In the genomic region with DNA sequence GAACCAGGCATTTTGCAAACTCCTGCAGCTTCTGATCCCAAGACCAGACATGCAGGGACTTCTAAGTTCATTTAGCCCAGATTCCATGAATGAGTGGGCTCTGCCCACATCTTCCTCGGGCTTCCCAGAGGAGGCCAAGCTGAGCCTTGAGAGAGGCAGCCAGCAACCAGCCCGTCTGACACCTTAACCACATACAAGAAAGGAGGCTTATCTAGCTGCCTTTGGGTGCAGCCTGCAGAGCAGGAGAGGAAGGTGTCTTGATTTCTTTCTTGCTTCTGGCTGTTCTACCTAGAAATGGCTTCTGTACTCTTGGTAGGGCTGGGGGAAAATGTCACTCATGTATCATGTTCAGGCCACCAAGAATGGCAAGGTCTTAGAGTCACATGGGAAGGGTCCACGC, we compare ENCODE assay signal across 26 mouse cellular contexts. TPM values are rescaled to one million over a fixed set of nuclear protein-coding genes. Genes with fewer than 3 reads are reported as not detected.
DNase-seq lines count a peak whose midpoint lies in the region; ATAC-seq lines count a peak whose summit lies in the region.
"Had no signal": no experiment of that assay in that cellular context is flagged by ENCODE, and none has a peak within 500 bp of the region (broad histone marks: within the 10 kb centered on the region; RNA-seq: fewer than 3 reads in every experiment).

No protein-coding gene starts in this region.

- ATAC-seq in activated CD4-positive, CD25-positive, alpha-beta regulatory T cell, adult 4 months, result peak; percentile 43
- 0 out of 2 replicates have a peak, but pooled peaks have one; percentile 35 for ATAC-seq in megakaryocyte, adult 5-6 weeks (ENCODE audit: poor library complexity, severe bottlenecking)
- ATAC-seq in erythroid progenitor cell, adult 5-6 weeks (replicated peaks; ENCODE audit: low FRiP score, poor library complexity, severe bottlenecking), result no peak
- ATAC-seq: forebrain, embryonic 13.5 days; forebrain, embryonic 16.5 days; hindbrain, postnatal 0 days; intestine, embryonic 15.5 days; Patski had no signal

- peak; percentile 64 for DNase-seq in CD4-positive helper T cell, adult 2 months (ENCODE audit: low read depth, low spot score)
- DNase-seq in spleen, postnatal 36 days (ENCODE audit: low spot score in 2 of 2), result no peak
- DNase-seq in spleen, adult 18-20 months, result no peak
- DNase-seq: adrenal gland, adult 8-10 months; adrenal gland, postnatal 25 days; B cell, adult 2 months; cerebellum, adult 11-12 months; cerebellum, adult 8-10 months; cerebellum, postnatal 10 days; cerebellum, postnatal 36 days; embryo, embryonic 11 days; gastrocnemius, postnatal 10 days; gastrocnemius, postnatal 36 days; heart, postnatal 10 days; heart, postnatal 36 days; kidney, adult 11 months had no signal

RNA-seq across cellular contexts. Expression of a gene that starts 11.8 kb away (rescaled TPM):
- polyA plus RNA-seq in activated CD4-positive, CD25-positive, alpha-beta regulatory T cell, adult 4 months (2017; shearing (Covaris generic)), result 10 to 100 TPM; 12.8 to 17.6 TPM
- total RNA-seq in megakaryocyte, adult 5-6 weeks (2015), result 18.1 and 20.8 TPM in 2 replicates
- 4.3 and 6.5 TPM in 2 replicates for total RNA-seq in megakaryocyte, adult 5-6 weeks (2017)
- 5.9 and 10.8 TPM in 2 replicates for total RNA-seq in erythroid progenitor cell, adult 5-6 weeks (2015; ENCODE audit: low replicate concordance)
- total RNA-seq in erythroid progenitor cell, adult 5-6 weeks (2017; ENCODE audit: low replicate concordance), result 0.51 TPM in 1 of 2 replicates, not detected in the other
- total RNA-seq: hindbrain, postnatal 0 days had no signal
- polyA plus RNA-seq: cortical plate, adult 2 months; forebrain, embryonic 13.5 days; forebrain, embryonic 16.5 days; hindbrain, embryonic 14.5 days; hindbrain, postnatal 0 days had no signal
